In the genomic region with DNA sequence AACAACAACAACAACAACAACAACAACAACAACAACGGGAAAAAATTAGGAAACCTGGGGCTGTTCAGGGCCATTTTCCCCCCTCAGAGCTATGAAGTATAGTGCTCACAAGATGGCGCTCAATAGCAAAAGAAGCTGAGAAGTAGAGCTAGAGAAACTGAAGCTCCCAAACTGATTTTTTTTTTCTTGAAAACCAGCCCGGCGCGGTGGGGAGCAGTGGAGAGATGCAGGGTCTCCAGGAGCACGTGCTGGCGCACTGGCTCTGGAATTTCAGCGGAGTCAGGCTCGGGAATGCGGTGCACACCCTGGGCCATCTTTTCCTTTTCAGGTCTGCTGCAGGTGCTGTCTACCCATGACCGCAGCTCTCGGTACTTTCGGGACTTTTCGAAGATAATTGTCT, we compare ENCODE assay signal across 8 mouse cellular contexts.
A peak's percentile ranks its signal among the peaks of the same experiment; 100 is the strongest.
DNase-seq lines count a peak whose midpoint lies in the region; ATAC-seq and TF ChIP-seq lines count a peak whose summit lies in the region.

No protein-coding gene starts in this region.

- TF ChIP-seq CTCF in lung, embryonic 14.5 days (IDR thresholded peaks at IDR 0.05; ENCODE audit: low read depth), result peak; percentile 69
- no peak for TF ChIP-seq CTCF in lung, adult 2 months (IDR thresholded peaks at IDR 0.05; ENCODE audit: insufficient read depth, low read length)
- TF ChIP-seq CTCF in intestine, postnatal 0 days (IDR thresholded peaks at IDR 0.05; ENCODE audit: low read depth), result peak; percentile 74
- TF ChIP-seq CTCF in testis, adult 2 months (IDR thresholded peaks at IDR 0.05; ENCODE audit: control insufficient read depth, insufficient read depth, insufficient replicate concordance, low read depth, low read length), result no peak

- peak; percentile 71 for ATAC-seq in lung, embryonic 14.5 days (ENCODE audit: insufficient read depth)
- no peak for ATAC-seq in intestine, postnatal 0 days
- ATAC-seq in midbrain, embryonic 12.5 days (ENCODE audit: low FRiP score, low read depth), result peak; percentile 72

- peak overlapping the region; percentile 63 for H3K4me2 ChIP-seq in lung, embryonic 14.5 days
- H3K4me2 ChIP-seq in intestine, postnatal 0 days (replicated peaks; ENCODE audit: low read depth), result peak overlapping the region; percentile 66
- peak overlapping the region; percentile 50 for H3K4me2 ChIP-seq in midbrain, embryonic 12.5 days (replicated peaks)

- intact Hi-C loops in left cerebral cortex, postnatal 36 days (cut with DNase I), result loop anchor here (10.0 kb wide), 1 partner anchor 1293 kb away; no protein-coding TSS in a partner anchor

- no peaks in the 10 kb centered on the region; the same call in none of the 2 replicates for H3K4me1 ChIP-seq in lung, embryonic 14.5 days (ENCODE audit: insufficient read depth)
- 0 out of 2 replicates have a peak, but pooled peaks cover 2% of the 10 kb centered on the region for H3K4me1 ChIP-seq in lung, adult 2 months (ENCODE audit: control insufficient read depth, insufficient read depth, low read length)
- no peaks in the 10 kb centered on the region for H3K4me1 ChIP-seq in intestine, postnatal 0 days (replicated peaks; ENCODE audit: control insufficient read depth, insufficient read depth, low read length)
- H3K4me1 ChIP-seq in midbrain, embryonic 12.5 days, result no peaks in the 10 kb centered on the region
- no peaks in the 10 kb centered on the region for H3K4me1 ChIP-seq in testis, adult 2 months (ENCODE audit: control insufficient read depth, insufficient read depth, low read length)

- peak overlapping the region; percentile 27 for H3K4me3 ChIP-seq in lung, embryonic 14.5 days (ENCODE audit: low read depth, low read length)
- H3K4me3 ChIP-seq in lung, adult 2 months (replicated peaks; ENCODE audit: extremely low read depth, low read depth, low read length), result no peak overlapping the region
- H3K4me3 ChIP-seq in intestine, postnatal 0 days (ENCODE audit: low read depth, low read length), result peak overlapping the region; percentile 26
- peak overlapping the region; percentile 14; the same call in 1 of the 2 replicates for H3K4me3 ChIP-seq in midbrain, embryonic 12.5 days
- H3K4me3 ChIP-seq in testis, adult 2 months (ENCODE audit: control insufficient read depth, low read depth, low read length), result peak overlapping the region; percentile 19

- TF ChIP-seq POLR2A in lung, adult 2 months (IDR thresholded peaks at IDR 0.05; ENCODE audit: borderline replicate concordance, extremely low read depth, low read depth, low read length), result no peak
- no peak for TF ChIP-seq POLR2A in testis, adult 2 months (IDR thresholded peaks at IDR 0.05; ENCODE audit: control insufficient read depth, low read depth, low read length)

- no peaks in the 10 kb centered on the region for H3K36me3 ChIP-seq in lung, embryonic 14.5 days (ENCODE audit: insufficient read depth)
- no peaks in the 10 kb centered on the region for H3K36me3 ChIP-seq in intestine, postnatal 0 days (ENCODE audit: control insufficient read depth, insufficient read depth)
- no peaks in the 10 kb centered on the region for H3K36me3 ChIP-seq in midbrain, embryonic 12.5 days
- no peaks in the 10 kb centered on the region for H3K36me3 ChIP-seq in testis, adult 2 months (ENCODE audit: control insufficient read depth, insufficient read depth, low read length)

- 19% methylated on average over 14 of the region's 14 CpGs for WGBS in lung, embryonic 14.5 days
- 21% methylated on average over 14 of the region's 14 CpGs for WGBS in lung, adult 2 months
- WGBS in intestine, postnatal 0 days, result 20% methylated on average over 14 of the region's 14 CpGs
- 21% methylated on average over 14 of the region's 14 CpGs for whole genome bisulfite sequencing in midbrain, embryonic 12.5 days

- H3K9ac ChIP-seq in lung, embryonic 14.5 days, result 0 out of 2 replicates have a peak overlapping the region, but pooled peaks have one; percentile 29
- H3K9ac ChIP-seq in intestine, postnatal 0 days (ENCODE audit: low read depth, low read length), result no peak overlapping the region
- H3K9ac ChIP-seq in midbrain, embryonic 12.5 days (replicated peaks), result no peak overlapping the region

- no peaks in the 10 kb centered on the region for H3K27me3 ChIP-seq in lung, embryonic 14.5 days (ENCODE audit: insufficient read depth, low read length)
- no peaks in the 10 kb centered on the region for H3K27me3 ChIP-seq in intestine, postnatal 0 days (replicated peaks; ENCODE audit: control insufficient read depth, insufficient read depth, low read length)
- H3K27me3 ChIP-seq in midbrain, embryonic 12.5 days, result peaks cover 14% of the 10 kb centered on the region; the same call in 1 of the 2 replicates
- H3K27me3 ChIP-seq in testis, adult 2 months (ENCODE audit: control insufficient read depth, insufficient read depth, low read length), result no peaks in the 10 kb centered on the region

- peak; percentile 90 for DNase-seq in lung, embryonic 14.5 days
- no peak for DNase-seq in lung, adult 2 months
- peak; percentile 84 to 89 for DNase-seq in cerebellum, postnatal 10 days
- peak; percentile 28 to 41 for DNase-seq in frontal cortex, postnatal 14 days (ENCODE audit: low spot score in 2 of 2)
- DNase-seq in left cerebral cortex, postnatal 36 days (ENCODE audit: low spot score in 2 of 2), result peak; percentile 26 to 31

- no peak overlapping the region for H3K27ac ChIP-seq in lung, embryonic 14.5 days (ENCODE audit: low read depth)
- H3K27ac ChIP-seq in intestine, postnatal 0 days (ENCODE audit: low read depth, low read length), result no peak overlapping the region
- no peak overlapping the region for H3K27ac ChIP-seq in midbrain, embryonic 12.5 days (replicated peaks)
- no peak overlapping the region for H3K27ac ChIP-seq in testis, adult 2 months (ENCODE audit: control insufficient read depth, insufficient read depth, low read depth, low read length)

- H3K9me3 ChIP-seq in lung, embryonic 14.5 days (ENCODE audit: low read depth, low read length), result no peaks in the 10 kb centered on the region
- no peaks in the 10 kb centered on the region for H3K9me3 ChIP-seq in intestine, postnatal 0 days (ENCODE audit: control insufficient read depth)
- no peaks in the 10 kb centered on the region for H3K9me3 ChIP-seq in midbrain, embryonic 12.5 days

Comparison
In these comparisons a context has a peak if more than half of its experiments do, and no peak if none do; other contexts are left out.
1. CTCF ChIP-seq: peak in lung, embryonic 14.5 days (single experiment) and intestine, postnatal 0 days (single experiment); none in lung, adult 2 months (single experiment) and testis, adult 2 months (single experiment).
2. Peak in every context shown above with its lines, with median percentiles within 50 percentile points of each other: H3K4me2 ChIP-seq.